In genomic region chr11:116210696-116211095, GRCm38 (mm10) we compare ENCODE assay signal across 19 mouse cellular contexts. TPM values are rescaled to one million over a fixed set of nuclear protein-coding genes. Genes with fewer than 3 reads are reported as not detected.
DNase-seq lines count a peak whose midpoint lies in the region; ATAC-seq and TF ChIP-seq lines count a peak whose summit lies in the region.
"Had no signal": no experiment of that assay in that cellular context is flagged by ENCODE, and none has a peak within 500 bp of the region (broad histone marks: within the 10 kb centered on the region; RNA-seq: fewer than 3 reads in every experiment).

No protein-coding gene starts in this region.

- 46% methylated on average over 5 of the region's 5 CpGs for WGBS in kidney, adult 2 months
- 58% methylated on average over 5 of the region's 5 CpGs for WGBS in kidney, embryonic 15.5 days
- WGBS in intestine, embryonic 16.5 days: 47% methylated on average over 5 of the region's 5 CpGs
- WGBS in stomach, embryonic 14.5 days: 61% methylated on average over 5 of the region's 5 CpGs

- peak overlapping the region; percentile 66 for H3K27ac ChIP-seq in kidney, adult 2 months (ENCODE audit: insufficient read depth, low read depth, low read length)
- no peak overlapping the region for H3K27ac ChIP-seq in kidney, embryonic 15.5 days
- peak overlapping the region; percentile 95 for H3K27ac ChIP-seq in intestine, embryonic 16.5 days (ENCODE audit: low read length)
- H3K27ac ChIP-seq in stomach, embryonic 14.5 days (ENCODE audit: low read length): no peak overlapping the region
- H3K27ac ChIP-seq: embryonic facial prominence, embryonic 13.5 days; hindbrain, embryonic 10.5 days; liver, embryonic 13.5 days; neural tube, embryonic 12.5 days had no signal

- no peaks in the 10 kb centered on the region for H3K36me3 ChIP-seq in kidney, adult 2 months (ENCODE audit: control insufficient read depth, insufficient read depth, low read length)
- peaks cover 24% of the 10 kb centered on the region for H3K36me3 ChIP-seq in kidney, embryonic 15.5 days
- H3K36me3 ChIP-seq in intestine, embryonic 16.5 days (ENCODE audit: control insufficient read depth, insufficient read depth, low read length): peaks cover 4% of the 10 kb centered on the region; the same call in 1 of the 2 replicates
- peaks cover 12% of the 10 kb centered on the region for H3K36me3 ChIP-seq in stomach, embryonic 14.5 days (ENCODE audit: control insufficient read depth, insufficient read depth, low read length)

- ATAC-seq in kidney, embryonic 15.5 days (replicated peaks; ENCODE audit: low FRiP score): no peak
- peak; percentile 97 for ATAC-seq in intestine, embryonic 16.5 days
- ATAC-seq in stomach, embryonic 14.5 days (ENCODE audit: insufficient number of reproducible peaks, insufficient read depth, low FRiP score, low read depth): peak; percentile 70
- no peak for ATAC-seq in erythroblast, adult 5-6 weeks (replicated peaks; ENCODE audit: low FRiP score, poor library complexity, severe bottlenecking)
- ATAC-seq: forebrain, postnatal 0 days had no signal

- H3K4me1 ChIP-seq in kidney, adult 2 months (ENCODE audit: control insufficient read depth, insufficient read depth, low read length): peaks cover 10% of the 10 kb centered on the region
- H3K4me1 ChIP-seq in kidney, embryonic 15.5 days: no peaks in the 10 kb centered on the region
- H3K4me1 ChIP-seq in intestine, embryonic 16.5 days (ENCODE audit: control insufficient read depth, insufficient read depth, low read length): peaks cover 6% of the 10 kb centered on the region; the same call in 1 of the 2 replicates
- no peaks in the 10 kb centered on the region for H3K4me1 ChIP-seq in stomach, embryonic 14.5 days (ENCODE audit: control insufficient read depth, insufficient read depth, low read length)
- H3K4me1 ChIP-seq: embryonic facial prominence, embryonic 13.5 days; hindbrain, embryonic 10.5 days; neural tube, embryonic 12.5 days had no signal

- no peak for TF ChIP-seq CTCF in kidney, adult 2 months (conservative IDR thresholded peaks at IDR 0.05; ENCODE audit: insufficient read depth, insufficient read length, low read depth, low read length)

- H3K4me2 ChIP-seq in kidney, embryonic 15.5 days: no peak overlapping the region
- H3K4me2 ChIP-seq in intestine, embryonic 16.5 days (ENCODE audit: low read depth, low read length): peak overlapping the region; percentile 50
- no peak overlapping the region for H3K4me2 ChIP-seq in stomach, embryonic 14.5 days (replicated peaks; ENCODE audit: low read depth, low read length)
- H3K4me2 ChIP-seq: embryonic facial prominence, embryonic 13.5 days; liver, embryonic 13.5 days; neural tube, embryonic 12.5 days had no signal

- H3K9me3 ChIP-seq in kidney, embryonic 15.5 days (replicated peaks): no peaks in the 10 kb centered on the region
- 0 out of 2 replicates have a peak, but pooled peaks cover 3% of the 10 kb centered on the region for H3K9me3 ChIP-seq in intestine, embryonic 16.5 days (ENCODE audit: control insufficient read depth, low read length)
- no peaks in the 10 kb centered on the region for H3K9me3 ChIP-seq in stomach, embryonic 14.5 days (ENCODE audit: control insufficient read depth, low read depth, low read length)
- H3K9me3 ChIP-seq: embryonic facial prominence, embryonic 13.5 days; liver, embryonic 13.5 days; neural tube, embryonic 12.5 days had no signal

- H3K4me3 ChIP-seq in kidney, adult 2 months (ENCODE audit: insufficient read depth, low read depth, low read length): no peak overlapping the region
- no peak overlapping the region for H3K4me3 ChIP-seq in kidney, embryonic 15.5 days (replicated peaks)
- peak overlapping the region; percentile 39 for H3K4me3 ChIP-seq in intestine, embryonic 16.5 days (ENCODE audit: low read length)
- H3K4me3 ChIP-seq in stomach, embryonic 14.5 days (ENCODE audit: low read depth, low read length): no peak overlapping the region
- H3K4me3 ChIP-seq: embryonic facial prominence, embryonic 13.5 days; hindbrain, embryonic 10.5 days; liver, embryonic 13.5 days; neural tube, embryonic 12.5 days had no signal

- no peak overlapping the region for H3K9ac ChIP-seq in kidney, embryonic 15.5 days
- peak overlapping the region; percentile 62 for H3K9ac ChIP-seq in intestine, embryonic 16.5 days (ENCODE audit: low read depth, low read length)
- no peak overlapping the region for H3K9ac ChIP-seq in stomach, embryonic 14.5 days (replicated peaks; ENCODE audit: low read depth, low read length)
- H3K9ac ChIP-seq: embryonic facial prominence, embryonic 13.5 days; forebrain, postnatal 0 days; liver, embryonic 13.5 days; neural tube, embryonic 12.5 days had no signal

- no peak for TF ChIP-seq POLR2A in kidney, adult 2 months (IDR thresholded peaks at IDR 0.05; ENCODE audit: low read depth, low read length)

- DNase-seq in kidney, adult 2 months: peak; percentile 77
- DNase-seq in ES-CJ7 (ENCODE audit: low read depth, low spot score): peak; percentile 43
- DNase-seq in layer of hippocampus, adult 9-10 months (ENCODE audit: low spot score): no peak
- DNase-seq: adrenal gland, postnatal 36 days; cerebellum, adult 8-10 months; forebrain, postnatal 0 days; layer of hippocampus, postnatal 36 days; liver, embryonic 13.5 days; lung, postnatal 14 days; thymus, postnatal 36 days had no signal

- no peaks in the 10 kb centered on the region for H3K27me3 ChIP-seq in kidney, adult 2 months (replicated peaks; ENCODE audit: control insufficient read depth, insufficient read depth, low read length)
- H3K27me3 ChIP-seq in kidney, embryonic 15.5 days: no peaks in the 10 kb centered on the region
- H3K27me3 ChIP-seq in intestine, embryonic 16.5 days (replicated peaks; ENCODE audit: control insufficient read depth, insufficient read depth, low read length): no peaks in the 10 kb centered on the region
- H3K27me3 ChIP-seq in stomach, embryonic 14.5 days (ENCODE audit: control insufficient read depth, insufficient read depth, low read length): no peaks in the 10 kb centered on the region
- H3K27me3 ChIP-seq: embryonic facial prominence, embryonic 13.5 days; liver, embryonic 13.5 days; megakaryocyte, embryonic 14.5 days; neural tube, embryonic 12.5 days had no signal

RNA-seq across cellular contexts. Expression of gene Acox1, which starts 11.9 kb away (rescaled TPM):
- polyA plus RNA-seq in kidney, adult 2 months (2012; rRNA removed): 251 and 265 TPM in 2 replicates
- 32.6 and 35.9 TPM in 2 replicates for polyA plus RNA-seq in kidney, embryonic 15.5 days (2015; fragmentation: Nextera tagmentation; extraction: Ambion mirVana)
- polyA plus RNA-seq in intestine, embryonic 16.5 days (2015; fragmentation: Nextera tagmentation; extraction: Ambion mirVana): 85.5 and 104 TPM in 2 replicates
- polyA plus RNA-seq in stomach, embryonic 14.5 days (2014; fragmentation: Nextera tagmentation; extraction: Ambion mirVana): 29.0 and 29.6 TPM in 2 replicates
- total RNA-seq in erythroblast, adult 5-6 weeks (2015; ENCODE audit: low replicate concordance): 8.3 and 8.6 TPM in 2 replicates
- 11.3 and 12.7 TPM in 2 replicates for total RNA-seq in erythroblast, adult 5-6 weeks (2017; ENCODE audit: low replicate concordance)

RNA-seq across cellular contexts. Expression of gene Ten1, which starts 12.0 kb away (rescaled TPM):
- polyA plus RNA-seq in kidney, adult 2 months (2012; rRNA removed): 20.1 and 21.0 TPM in 2 replicates
- 75.6 and 79.4 TPM in 2 replicates for polyA plus RNA-seq in kidney, embryonic 15.5 days (2015; fragmentation: Nextera tagmentation; extraction: Ambion mirVana)
- polyA plus RNA-seq in intestine, embryonic 16.5 days (2015; fragmentation: Nextera tagmentation; extraction: Ambion mirVana): 106 and 115 TPM in 2 replicates
- polyA plus RNA-seq in stomach, embryonic 14.5 days (2014; fragmentation: Nextera tagmentation; extraction: Ambion mirVana): 80.9 and 81.3 TPM in 2 replicates
- 10.4 and 14.4 TPM in 2 replicates for total RNA-seq in erythroblast, adult 5-6 weeks (2015; ENCODE audit: low replicate concordance)
- total RNA-seq in erythroblast, adult 5-6 weeks (2017; ENCODE audit: low replicate concordance): 2.7 and 6.4 TPM in 2 replicates

RNA-seq across cellular contexts. Expression of gene Evpl, which starts 27.2 kb away (rescaled TPM):
- polyA plus RNA-seq in kidney, adult 2 months (2012; rRNA removed): 6.8 and 7.1 TPM in 2 replicates
- polyA plus RNA-seq in kidney, embryonic 15.5 days (2015; fragmentation: Nextera tagmentation; extraction: Ambion mirVana): 2.8 and 2.9 TPM in 2 replicates
- 1.9 and 2.5 TPM in 2 replicates for polyA plus RNA-seq in intestine, embryonic 16.5 days (2015; fragmentation: Nextera tagmentation; extraction: Ambion mirVana)
- polyA plus RNA-seq in stomach, embryonic 14.5 days (2014; fragmentation: Nextera tagmentation; extraction: Ambion mirVana): 5.0 and 6.0 TPM in 2 replicates
- not detected in 2 replicates for total RNA-seq in erythroblast, adult 5-6 weeks (2015; ENCODE audit: low replicate concordance)
- total RNA-seq in erythroblast, adult 5-6 weeks (2017; ENCODE audit: low replicate concordance): 0.09 and 0.56 TPM in 2 replicates
- total RNA-seq: monocyte, adult 5-6 weeks had no signal

RNA-seq across cellular contexts. Expression of gene Fbf1, which starts 42.7 kb away (rescaled TPM):
- polyA plus RNA-seq in kidney, adult 2 months (2012; rRNA removed): 24.0 TPM in 2 replicates
- polyA plus RNA-seq in kidney, embryonic 15.5 days (2015; fragmentation: Nextera tagmentation; extraction: Ambion mirVana): 37.4 and 41.4 TPM in 2 replicates
- 15.4 and 16.9 TPM in 2 replicates for polyA plus RNA-seq in intestine, embryonic 16.5 days (2015; fragmentation: Nextera tagmentation; extraction: Ambion mirVana)
- 29.3 and 30.2 TPM in 2 replicates for polyA plus RNA-seq in stomach, embryonic 14.5 days (2014; fragmentation: Nextera tagmentation; extraction: Ambion mirVana)
- 6.1 and 14.6 TPM in 2 replicates for total RNA-seq in erythroblast, adult 5-6 weeks (2015; ENCODE audit: low replicate concordance)
- total RNA-seq in erythroblast, adult 5-6 weeks (2017; ENCODE audit: low replicate concordance): 6.0 and 6.7 TPM in 2 replicates

Comparison
In these comparisons a context has a peak if more than half of its experiments do, and no peak if none do; other contexts are left out.
1. H3K27ac ChIP-seq: peak in kidney, adult 2 months (single experiment) and intestine, embryonic 16.5 days (single experiment); none in kidney, embryonic 15.5 days (single experiment) and stomach, embryonic 14.5 days (single experiment).
2. ATAC-seq: peak in intestine, embryonic 16.5 days (single experiment) and stomach, embryonic 14.5 days (single experiment); none in kidney, embryonic 15.5 days (single experiment) and erythroblast, adult 5-6 weeks (single experiment).